In the genomic region with DNA sequence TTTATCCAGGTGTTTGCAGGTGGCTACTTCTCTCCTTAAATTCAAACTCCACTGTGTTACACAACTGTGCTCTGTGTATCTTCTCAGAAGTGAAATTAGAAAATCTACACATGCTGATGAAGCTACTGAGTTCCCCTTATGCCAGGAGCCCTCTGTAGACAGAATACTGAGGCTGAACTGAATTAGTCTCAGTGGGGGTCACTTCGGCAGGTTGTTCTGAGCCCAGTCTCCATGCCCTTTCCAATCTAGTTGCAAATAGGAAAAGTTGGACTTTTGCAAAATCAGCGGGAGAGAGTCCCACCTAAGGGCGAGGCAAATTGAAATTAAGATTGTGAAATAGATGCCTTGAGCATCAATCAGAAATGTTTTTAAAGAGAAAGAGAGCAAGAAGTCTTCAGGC, we compare ENCODE assay signal across 27 mouse cellular contexts.
DNase-seq lines count a peak whose midpoint lies in the region; ATAC-seq lines count a peak whose summit lies in the region.
"Had no signal": no experiment of that assay in that cellular context is flagged by ENCODE, and none has a peak within 500 bp of the region (broad histone marks: within the 10 kb centered on the region; RNA-seq: fewer than 3 reads in every experiment).

No protein-coding gene starts in this region.

- no peak overlapping the region for H3K27ac ChIP-seq in forebrain, embryonic 13.5 days
- H3K27ac ChIP-seq: embryonic facial prominence, embryonic 12.5 days; embryonic facial prominence, embryonic 15.5 days; forebrain, embryonic 12.5 days; heart, adult 2 months; heart, embryonic 10.5 days; heart, embryonic 13.5 days; hindbrain, embryonic 14.5 days; hindbrain, postnatal 0 days had no signal

- H3K4me3 ChIP-seq in forebrain, embryonic 13.5 days, result no peak overlapping the region
- H3K4me3 ChIP-seq: embryonic facial prominence, embryonic 12.5 days; embryonic facial prominence, embryonic 15.5 days; forebrain, embryonic 12.5 days; heart, adult 2 months; heart, embryonic 10.5 days; heart, embryonic 13.5 days had no signal

- DNase-seq in cerebellum, postnatal 4 days (ENCODE audit: low spot score in 2 of 2), result no peak
- DNase-seq in cerebellum, adult 18-20 months, result peak; percentile 2
- peak; percentile 44 to 62 for DNase-seq in cerebellum, postnatal 10 days
- DNase-seq in cerebellum, postnatal 36 days, result peak; percentile 2 to 9
- DNase-seq in urinary bladder, adult 18-20 months (ENCODE audit: low spot score in 2 of 2), result no peak
- no peak for DNase-seq in ovary, postnatal 36 days (ENCODE audit: low spot score)
- DNase-seq: adrenal gland, adult 8-10 months; adrenal gland, postnatal 25 days; gastrocnemius, postnatal 10 days; gastrocnemius, postnatal 36 days; heart, adult 2 months; heart, postnatal 14 days; heart, postnatal 4 days; kidney, adult 18-20 months had no signal

- H3K4me2 ChIP-seq in forebrain, embryonic 13.5 days, result no peak overlapping the region
- H3K4me2 ChIP-seq: embryonic facial prominence, embryonic 12.5 days; embryonic facial prominence, embryonic 15.5 days; forebrain, embryonic 12.5 days; heart, embryonic 13.5 days; hindbrain, embryonic 14.5 days had no signal

- 87% methylated on average over 3 of the region's 3 CpGs for WGBS in forebrain, embryonic 13.5 days

- H3K36me3 ChIP-seq in forebrain, embryonic 13.5 days (ENCODE audit: poor library complexity, severe bottlenecking), result no peaks in the 10 kb centered on the region
- H3K36me3 ChIP-seq: embryonic facial prominence, embryonic 12.5 days; embryonic facial prominence, embryonic 15.5 days; forebrain, embryonic 12.5 days; heart, embryonic 10.5 days; heart, embryonic 13.5 days had no signal

- peak; percentile 80; the same call in 1 of the 2 replicates for ATAC-seq in cerebellum, adult (ENCODE audit: insufficient number of reproducible peaks, low FRiP score, low TSS enrichment)
- no peak for ATAC-seq in forebrain, embryonic 13.5 days
- ATAC-seq: activated CD4-positive, CD25-positive, alpha-beta regulatory T cell, adult 4 months; forebrain, embryonic 16.5 days; hindbrain, postnatal 0 days; inflammation-experienced regulatory T-cells, adult 6 months; intestine, embryonic 16.5 days had no signal

- H3K4me1 ChIP-seq in forebrain, embryonic 13.5 days, result no peaks in the 10 kb centered on the region
- H3K4me1 ChIP-seq: embryonic facial prominence, embryonic 12.5 days; embryonic facial prominence, embryonic 15.5 days; forebrain, embryonic 12.5 days; heart, embryonic 10.5 days; heart, embryonic 13.5 days had no signal

- H3K9ac ChIP-seq in forebrain, embryonic 13.5 days, result no peak overlapping the region
- H3K9ac ChIP-seq: embryonic facial prominence, embryonic 12.5 days; embryonic facial prominence, embryonic 15.5 days; forebrain, embryonic 12.5 days; heart, embryonic 13.5 days; hindbrain, embryonic 14.5 days had no signal

- H3K9me3 ChIP-seq in forebrain, embryonic 13.5 days (replicated peaks), result no peaks in the 10 kb centered on the region
- H3K9me3 ChIP-seq: embryonic facial prominence, embryonic 12.5 days; embryonic facial prominence, embryonic 15.5 days; forebrain, embryonic 12.5 days; heart, embryonic 10.5 days; heart, embryonic 13.5 days had no signal

- H3K27me3 ChIP-seq in forebrain, embryonic 13.5 days, result no peaks in the 10 kb centered on the region
- H3K27me3 ChIP-seq: embryonic facial prominence, embryonic 12.5 days; embryonic facial prominence, embryonic 15.5 days; forebrain, embryonic 12.5 days; heart, embryonic 13.5 days had no signal

Comparison
In these comparisons a context has a peak if more than half of its experiments do, and no peak if none do; other contexts are left out.
1. DNase-seq: peak in cerebellum, adult 18-20 months (2 of 2), cerebellum, postnatal 10 days (2 of 2) and cerebellum, postnatal 36 days (2 of 2); none in cerebellum, postnatal 4 days (0 of 2), urinary bladder, adult 18-20 months (0 of 2) and ovary, postnatal 36 days (single experiment).